Mouse (Mus musculus) lung, embryonic 14.5 days (tissue): ENCODE results near the gene Lin7a. TPM values are rescaled to one million over a fixed set of nuclear protein-coding genes. Genes with fewer than 3 reads are reported as not detected.
"Not testable (repeated sequence)": the region's sequence is repeated elsewhere in the genome, so short reads cannot be mapped to it uniquely, and the experiment has no call there.

Experiments used
- ATAC-seq: fragments of 200-750 bp; cut with Nextera tagmentation; 2 replicates; pipeline ENCODE4 v1.8.0; 2017; ENCODE audit warnings: mild to moderate bottlenecking, moderate TSS enrichment, moderate library complexity; ENCODE audit not compliant: insufficient read depth
- DNase-seq: peaks from one replicate; pipeline ENCODE4 v3.0.0-alpha.2; 2015
- H3K27ac ChIP-seq: fragments of 300-500 bp; sonication (generic); 2 replicates; pipeline ENCODE4 v1.5.1; 2014; ENCODE audit warnings: low read depth, mild to moderate bottlenecking, moderate library complexity
- H3K27me3 ChIP-seq: fragments of 300-500 bp; sonication (generic); 2 replicates; pipeline ENCODE4 v1.6.1; 2014; ENCODE audit warnings: low read length, control low read depth; ENCODE audit not compliant: insufficient read depth
- H3K36me3 ChIP-seq: fragments of 300-500 bp; sonication (generic); 2 replicates; pipeline ENCODE4 v1.6.1; 2014; ENCODE audit warnings: control low read depth; ENCODE audit not compliant: insufficient read depth
- H3K4me1 ChIP-seq: fragments of 300-500 bp; sonication (generic); 2 replicates; pipeline ENCODE4 v1.6.1; 2014; ENCODE audit warnings: antibody characterized with exemption, control low read depth; ENCODE audit not compliant: insufficient read depth
- H3K4me2 ChIP-seq: fragments of 300-500 bp; sonication (generic); 2 replicates; pipeline ENCODE4 v1.6.1; 2014; ENCODE audit warnings: mild to moderate bottlenecking
- H3K4me3 ChIP-seq: fragments of 300-500 bp; sonication (generic); 2 replicates; pipeline ENCODE4 v1.5.1; 2014; ENCODE audit warnings: low read depth, low read length
- H3K9ac ChIP-seq: fragments of 300-500 bp; sonication (generic); 2 replicates; pipeline ENCODE4 v1.6.1; 2014
- H3K9me3 ChIP-seq: fragments of 300-500 bp; sonication (generic); 2 replicates; pipeline ENCODE4 v1.6.1; 2016; ENCODE audit warnings: low read depth, low read length, control low read depth
- CTCF ChIP-seq: IDR thresholded peaks from 2 replicates; pipeline ENCODE4 v1.5.1; 2016; ENCODE audit warnings: antibody characterized with exemption, low read depth
- WGBS: fragments of 180-500 bp; shearing (Covaris S2); extraction: QIAGEN DNeasy Blood & Tissue Kit; methylation state at CpG from one replicate; pipeline ENCODE4 v1.1.7; 2014; 5-methylcytosine and 5-hydroxymethylcytosine counted together
- polyA plus RNA-seq: library from polyadenylated mRNA; unstranded; fragments of >200 nt; fragmentation: Nextera tagmentation; extraction: Ambion mirVana; gene quantifications from 2 replicates; pipeline ENCODE4 v1.2.1, GENCODE M21; 2014

The Lin7a gene
- polyA plus RNA-seq, 1 experiment from 2014 or later: 12.5 TPM

DNA sequence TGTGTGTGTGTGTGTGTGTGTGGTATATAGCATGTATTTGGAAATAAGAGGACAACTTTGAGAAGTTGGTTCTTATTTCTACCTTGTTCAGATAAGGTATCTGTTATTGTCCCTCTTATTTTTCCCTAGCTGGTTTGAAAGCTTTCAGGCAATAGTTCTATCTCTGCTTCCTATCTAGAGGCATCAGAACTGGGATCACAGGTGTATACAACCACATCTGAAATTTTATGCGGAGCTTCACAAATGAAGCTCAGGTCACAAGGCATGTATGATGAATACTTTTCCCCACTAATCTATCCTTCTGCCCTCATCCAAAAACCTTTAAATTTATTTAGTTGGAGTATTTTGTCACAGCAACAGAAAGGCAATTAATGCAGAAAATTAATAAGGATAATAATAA, 33.8 kb upstream of the Lin7a start:
- H3K9ac ChIP-seq: no peak overlapping the region
- WGBS: 95% methylated on average over 1 of the region's 1 CpGs

DNA sequence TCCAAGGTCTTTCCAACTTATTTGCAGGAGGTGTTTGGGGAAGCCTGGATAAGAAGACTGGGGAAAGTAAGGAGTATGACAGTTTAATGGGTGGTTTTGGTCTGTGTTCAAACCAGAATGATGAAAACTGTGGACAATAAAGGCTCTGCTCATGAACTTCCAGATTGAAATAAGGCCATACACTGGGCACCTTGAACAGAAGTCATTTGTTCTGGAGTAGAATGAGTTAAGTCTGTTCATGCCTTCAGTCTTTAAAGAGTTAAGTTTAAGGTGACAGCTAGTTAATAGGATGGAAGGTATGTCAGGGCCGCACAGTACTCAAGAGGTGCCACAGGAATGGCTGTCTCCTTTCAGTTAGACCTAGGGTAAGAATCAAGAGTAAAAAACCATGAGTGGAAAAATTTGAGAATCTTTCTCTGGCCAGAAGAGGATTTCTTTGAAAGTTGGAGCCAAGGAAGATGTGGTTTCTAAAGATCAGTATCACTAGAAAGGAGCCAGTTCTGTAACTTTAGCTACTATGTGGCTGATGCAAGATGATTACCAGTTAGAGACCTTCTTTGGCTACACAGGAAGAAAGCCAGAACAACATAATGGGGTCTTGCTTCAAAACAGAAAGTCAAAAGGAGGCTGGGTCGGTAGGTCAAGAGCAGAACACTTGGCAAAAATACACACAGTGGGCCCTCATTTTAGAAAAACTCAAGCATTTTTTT, 33.2 kb upstream of the Lin7a start:
- Histone ChIP-seq H3K9me3 (no peaks in the 10 kb centered on the region), H3K4me1 (no peaks in the 10 kb centered on the region), H3K27ac (no peak overlapping the region; the same call in 1 of the 2 replicates), H3K27me3 (no peaks in the 10 kb centered on the region), H3K4me2 (no peak overlapping the region), H3K36me3 (no peaks in the 10 kb centered on the region), H3K9ac (no peak overlapping the region), H3K4me3 (no peak overlapping the region)
- DNase-seq (no peak), ATAC-seq (no peak; the same call in 1 of the 2 replicates)
- no peak for TF ChIP-seq CTCF
- WGBS: 39% methylated on average over 2 of the region's 2 CpGs

More for the DNA sequence above, 33.8 kb upstream of the Lin7a start:
- Histone ChIP-seq H3K36me3 (no peaks in the 10 kb centered on the region), H3K4me3 (no peak overlapping the region), H3K4me1 (no peaks in the 10 kb centered on the region), H3K27me3 (no peaks in the 10 kb centered on the region), H3K9me3 (no peaks in the 10 kb centered on the region), H3K4me2 (no peak overlapping the region), H3K27ac (no peak overlapping the region)
- TF ChIP-seq CTCF: no peak
- DNase-seq: no peak
- no peak for ATAC-seq

DNA sequence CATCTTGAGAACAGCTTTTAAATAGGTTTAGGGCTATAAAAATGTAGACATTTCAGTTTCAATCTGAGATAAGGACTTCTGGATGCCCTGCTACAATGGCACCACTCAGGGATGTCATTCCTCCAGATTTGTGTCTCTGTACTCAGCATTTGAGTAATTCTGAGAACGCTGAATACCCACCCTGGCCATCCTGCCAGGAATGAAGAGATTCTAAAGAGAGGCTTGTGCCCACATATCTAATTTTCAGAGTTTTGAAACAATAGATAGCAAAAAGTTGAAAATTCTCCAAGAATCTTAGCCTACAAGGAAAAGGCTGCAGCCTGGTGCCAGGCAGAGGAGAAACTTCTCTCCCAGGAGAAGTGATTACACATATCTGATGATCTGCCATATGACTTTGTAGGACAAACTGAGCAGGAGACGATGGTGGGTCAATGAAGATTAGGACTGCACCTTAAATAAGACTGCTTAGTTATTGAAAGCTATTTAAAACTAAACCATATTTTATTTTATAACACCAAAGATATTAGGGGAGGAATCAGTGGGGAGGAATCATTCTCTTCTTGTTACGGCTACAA, 32.5 kb upstream of the Lin7a start:
- H3K27ac ChIP-seq: no peak overlapping the region; the same call in 1 of the 2 replicates
- H3K36me3 ChIP-seq: no peaks in the 10 kb centered on the region
- 64% methylated on average over 3 of the region's 3 CpGs for WGBS
- no peaks in the 10 kb centered on the region for H3K4me1 ChIP-seq
- no peak overlapping the region for H3K4me2 ChIP-seq
- TF ChIP-seq CTCF: no peak
- ATAC-seq: no peak
- H3K27me3 ChIP-seq: no peaks in the 10 kb centered on the region
- no peaks in the 10 kb centered on the region for H3K9me3 ChIP-seq
- H3K9ac ChIP-seq: no peak overlapping the region
- no peak for DNase-seq
- H3K4me3 ChIP-seq: no peak overlapping the region

DNA sequence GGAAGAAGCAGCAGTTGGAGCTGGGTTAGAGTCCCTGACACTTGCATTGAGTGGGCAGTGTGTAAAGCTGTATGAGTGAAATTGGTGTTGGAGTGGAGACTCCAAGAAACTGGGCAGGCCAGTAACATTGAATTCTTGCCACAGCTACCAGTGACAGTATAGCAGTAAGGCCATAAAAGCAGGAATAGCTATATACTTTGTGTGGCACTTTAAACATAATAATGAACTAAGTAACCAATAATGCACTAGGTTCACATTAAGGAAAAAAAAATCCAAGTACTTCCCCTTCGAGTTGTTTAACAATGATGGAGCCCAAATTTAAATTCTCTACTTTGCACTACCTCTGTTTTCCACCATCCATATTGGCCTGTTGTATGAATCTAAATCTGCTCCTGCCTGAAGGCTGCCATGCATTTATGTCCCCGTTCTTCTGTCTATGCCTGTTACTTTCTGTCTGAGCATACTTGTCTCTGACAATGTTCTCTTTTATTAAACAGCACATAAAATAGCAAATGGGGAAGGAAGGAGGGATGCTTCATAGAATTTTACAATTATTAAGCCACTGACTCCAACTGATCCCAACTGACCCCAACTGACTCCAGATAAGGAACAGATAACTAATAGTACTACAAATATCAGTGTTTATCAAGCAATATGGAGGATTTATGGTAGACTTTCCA, 31.7 kb upstream of the Lin7a start:
- H3K4me2 ChIP-seq: no peak overlapping the region
- TF ChIP-seq CTCF: no peak
- DNase-seq: no peak
- no peaks in the 10 kb centered on the region for H3K9me3 ChIP-seq
- H3K9ac ChIP-seq: no peak overlapping the region
- WGBS: 80% methylated on average over 2 of the region's 2 CpGs
- H3K27ac ChIP-seq: no peak overlapping the region
- no peak for ATAC-seq
- H3K4me1 ChIP-seq: no peaks in the 10 kb centered on the region
- no peaks in the 10 kb centered on the region for H3K36me3 ChIP-seq
- H3K4me3 ChIP-seq: no peak overlapping the region
- no peaks in the 10 kb centered on the region for H3K27me3 ChIP-seq

DNA sequence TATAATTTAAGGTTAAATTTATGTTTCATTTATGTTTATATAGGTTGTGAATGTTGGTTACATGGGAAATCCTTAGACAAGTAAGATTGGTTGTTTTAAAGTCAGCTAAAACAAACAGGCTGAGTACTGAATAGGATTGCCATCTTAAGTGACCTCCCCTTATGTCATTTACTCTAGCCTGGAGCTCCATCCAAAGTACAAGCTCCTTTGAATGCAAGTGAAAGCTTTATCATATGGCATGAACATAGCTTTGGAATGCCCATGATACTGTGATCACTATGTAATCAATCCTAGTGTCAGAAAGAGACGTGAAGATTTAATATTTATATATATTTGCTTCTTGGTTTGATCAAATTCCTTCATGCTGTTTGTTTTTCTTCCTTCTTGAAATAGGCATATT, 31.0 kb upstream of the Lin7a start:
- Histone ChIP-seq H3K9me3 (no peaks in the 10 kb centered on the region), H3K27ac (no peak overlapping the region), H3K9ac (no peak overlapping the region), H3K27me3 (no peaks in the 10 kb centered on the region), H3K36me3 (no peaks in the 10 kb centered on the region), H3K4me1 (no peaks in the 10 kb centered on the region), H3K4me3 (no peak overlapping the region), H3K4me2 (no peak overlapping the region)
- WGBS: 20% methylated on average over 1 of the region's 1 CpGs
- TF ChIP-seq CTCF: no peak
- ATAC-seq (no peak), DNase-seq (no peak)

DNA sequence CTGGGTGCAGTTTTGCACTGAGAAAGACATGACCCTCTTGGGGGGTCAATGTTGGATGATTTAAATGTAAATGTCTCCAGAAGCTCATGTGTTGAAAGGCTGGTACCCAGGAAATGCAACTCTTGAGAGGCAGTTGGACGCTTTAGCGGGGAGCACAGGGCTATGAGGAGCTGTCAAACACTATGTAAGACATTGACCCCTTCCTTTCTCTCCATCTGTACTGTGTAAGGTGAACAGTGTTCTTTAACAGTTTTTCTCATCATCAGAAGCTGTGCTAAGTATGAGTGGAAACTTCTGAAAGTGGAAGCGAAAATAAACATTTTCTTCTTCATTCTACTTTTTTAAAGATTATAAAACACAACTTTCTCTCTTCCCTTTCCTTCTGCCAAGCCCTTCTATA, 30.5 kb upstream of the Lin7a start:
- Histone ChIP-seq H3K4me2 (no peak overlapping the region), H3K4me3 (no peak overlapping the region), H3K9ac (no peak overlapping the region), H3K27me3 (no peaks in the 10 kb centered on the region), H3K36me3 (no peaks in the 10 kb centered on the region), H3K27ac (no peak overlapping the region), H3K4me1 (no peaks in the 10 kb centered on the region), H3K9me3 (no peaks in the 10 kb centered on the region)
- DNase-seq (no peak), ATAC-seq (no peak)
- WGBS: 71% methylated on average over 3 of the region's 3 CpGs
- no peak for TF ChIP-seq CTCF

DNA sequence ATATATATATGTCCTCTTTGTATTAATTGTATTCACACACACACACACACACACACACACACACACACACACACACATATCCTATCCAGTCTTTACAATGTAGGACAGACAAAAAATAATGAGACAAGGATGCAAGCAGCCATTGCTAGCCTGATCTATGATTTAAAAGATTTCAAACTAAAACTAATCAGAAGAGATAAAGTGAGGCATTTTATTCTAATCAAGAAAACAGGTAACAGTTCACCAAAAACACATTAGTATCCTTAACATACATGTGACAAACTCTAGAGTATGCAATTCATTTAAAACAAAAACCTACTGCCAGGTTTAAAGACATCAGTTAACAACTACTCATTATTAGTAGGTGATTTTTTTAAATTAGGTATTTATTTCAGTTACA, 30.1 kb upstream of the Lin7a start:
- ATAC-seq: no peak
- no peak overlapping the region for H3K27ac ChIP-seq

DNA sequence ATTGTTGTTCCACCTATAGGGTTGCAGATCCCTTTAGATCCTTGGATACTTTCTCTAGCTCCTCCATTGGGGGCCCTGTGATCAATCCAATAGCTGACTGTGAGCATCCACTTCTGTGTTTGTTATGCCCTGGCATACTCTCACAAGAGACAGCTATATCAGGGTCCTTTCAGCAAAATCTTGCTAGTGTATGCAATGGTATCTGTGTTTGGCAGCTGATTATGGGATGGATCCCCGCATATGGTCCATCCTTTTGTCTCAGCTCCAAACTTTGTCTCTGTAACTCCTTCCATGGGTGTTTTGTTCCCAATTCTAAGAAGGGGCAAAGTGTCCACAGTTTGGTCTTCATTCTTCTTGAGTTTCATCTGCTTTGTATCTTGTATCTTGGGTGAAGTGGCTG, 29.5 kb upstream of the Lin7a start:
- H3K4me1 ChIP-seq, H3K36me3 ChIP-seq, H3K27me3 ChIP-seq, H3K9me3 ChIP-seq, ATAC-seq, H3K27ac ChIP-seq, DNase-seq, H3K9ac ChIP-seq, H3K4me2 ChIP-seq, H3K4me3 ChIP-seq: not testable (repeated sequence)
- 80% methylated on average over 1 of the region's 1 CpGs for WGBS

More for the DNA sequence above, 30.1 kb upstream of the Lin7a start:
- H3K4me1 ChIP-seq: no peaks in the 10 kb centered on the region
- no peak for DNase-seq
- TF ChIP-seq CTCF: no peak
- no peaks in the 10 kb centered on the region for H3K27me3 ChIP-seq
- no peaks in the 10 kb centered on the region for H3K9me3 ChIP-seq
- no peaks in the 10 kb centered on the region for H3K36me3 ChIP-seq
- no peak overlapping the region for H3K4me3 ChIP-seq
- H3K9ac ChIP-seq: no peak overlapping the region
- no peak overlapping the region for H3K4me2 ChIP-seq
